Mouse (Mus musculus): ENCODE measurements around the gene Deaf1.

Deaf1 gene

GRCm38 (mm10) chr7:141327469-141328372 lies at the start of gene Deaf1, which contains the start of gene Tmem80:
Deaf1 (minus strand) TSS chr7:141327690.
Tmem80 (plus strand) TSS chr7:141327739.
- DNase-seq (ENCODE audit: low spot score) = peak; percentile 99

GRCm38 (mm10) chr7:141374399-141374798 lies 46.9 kb upstream of the Deaf1 start:
- DNase-seq (ENCODE audit: low spot score) = no peak

- DNase-seq (ENCODE audit: low spot score) = no peak
Observed at GRCm38 (mm10) chr7:141373611-141374010, 46.1 kb upstream of the Deaf1 start.

GRCm38 (mm10) chr7:141371942-141372595 lies 44.6 kb upstream of the Deaf1 start:
- no peak for DNase-seq (ENCODE audit: low spot score)

- DNase-seq (ENCODE audit: low spot score) = no peak
Observed at GRCm38 (mm10) chr7:141369918-141370317, 42.4 kb upstream of the Deaf1 start.

- no peak for DNase-seq (ENCODE audit: low spot score)
Observed at GRCm38 (mm10) chr7:141367358-141367757, 39.9 kb upstream of the Deaf1 start.

GRCm38 (mm10) chr7:141365049-141365445 lies 37.6 kb upstream of the Deaf1 start:
- DNase-seq (ENCODE audit: low spot score) = no peak

GRCm38 (mm10) chr7:141364349-141365048 lies 37.0 kb upstream of the Deaf1 start:
- DNase-seq (ENCODE audit: low spot score) = no peak

- DNase-seq (ENCODE audit: low spot score) = no peak
Observed at GRCm38 (mm10) chr7:141363752-141364125, 36.2 kb upstream of the Deaf1 start.

GRCm38 (mm10) chr7:141363106-141363751 lies 35.7 kb upstream of the Deaf1 start:
- DNase-seq (ENCODE audit: low spot score) = no peak

GRCm38 (mm10) chr7:141361510-141361909 lies 34.0 kb upstream of the Deaf1 start:
- DNase-seq (ENCODE audit: low spot score) = no peak

- DNase-seq (ENCODE audit: low spot score) = no peak
Observed at GRCm38 (mm10) chr7:141356971-141357370, 29.5 kb upstream of the Deaf1 start.

- DNase-seq (ENCODE audit: low spot score) = no peak
Observed at GRCm38 (mm10) chr7:141355626-141356326, 28.3 kb upstream of the Deaf1 start.

- no peak for DNase-seq (ENCODE audit: low spot score)
Observed at GRCm38 (mm10) chr7:141355051-141355450, 27.6 kb upstream of the Deaf1 start.

- DNase-seq (ENCODE audit: low spot score) = no peak
Observed at GRCm38 (mm10) chr7:141351061-141351460, 23.6 kb upstream of the Deaf1 start.

- no peak for DNase-seq (ENCODE audit: low spot score)
Observed at GRCm38 (mm10) chr7:141344787-141345186, 17.3 kb upstream of the Deaf1 start.

GRCm38 (mm10) chr7:141343696-141344095 lies 16.2 kb upstream of the Deaf1 start:
- DNase-seq (ENCODE audit: low spot score) = no peak

- no peak for DNase-seq (ENCODE audit: low spot score)
Observed at GRCm38 (mm10) chr7:141343230-141343629, 15.7 kb upstream of the Deaf1 start.

- DNase-seq (ENCODE audit: low spot score) = no peak
Observed at GRCm38 (mm10) chr7:141341689-141342226, 14.3 kb upstream of the Deaf1 start.

GRCm38 (mm10) chr7:141340476-141340875 lies 13.0 kb upstream of the Deaf1 start:
- DNase-seq (ENCODE audit: low spot score) = no peak

GRCm38 (mm10) chr7:141340023-141340422 lies 12.5 kb upstream of the Deaf1 start:
- no peak for DNase-seq (ENCODE audit: low spot score)

Measured in urinary bladder, postnatal 10 days (tissue).